ENCODE assay signal across 24 mouse cellular contexts in genomic region chr14:104293814-104294213, GRCm38 (mm10).
A peak's percentile ranks its signal among the peaks of the same experiment; 100 is the strongest.
DNase-seq lines count a peak whose midpoint lies in the region; ATAC-seq lines count a peak whose summit lies in the region.
"Had no signal": no experiment of that assay in that cellular context is flagged by ENCODE, and none has a peak within 500 bp of the region (broad histone marks: within the 10 kb centered on the region; RNA-seq: fewer than 3 reads in every experiment).

No protein-coding gene starts in this region.

- intact Hi-C loops in heart, postnatal 14 days (cut with DNase I): no loop called here

- no peak overlapping the region for H3K4me2 ChIP-seq in heart, embryonic 11.5 days
- H3K4me2 ChIP-seq in hindbrain, embryonic 13.5 days: no peak overlapping the region
- no peak overlapping the region for H3K4me2 ChIP-seq in kidney, embryonic 16.5 days (replicated peaks; ENCODE audit: low read depth, low read length)
- no peak overlapping the region for H3K4me2 ChIP-seq in midbrain, embryonic 13.5 days (replicated peaks)
- no peak overlapping the region for H3K4me2 ChIP-seq in midbrain, embryonic 16.5 days (ENCODE audit: low read length)
- H3K4me2 ChIP-seq: embryonic facial prominence, embryonic 13.5 days; forebrain, embryonic 12.5 days had no signal

- 47% methylated on average over 4 of the region's 4 CpGs for WGBS in heart, embryonic 11.5 days (ENCODE audit: insufficient replicate concordance)
- 42% methylated on average over 4 of the region's 4 CpGs for WGBS in hindbrain, embryonic 10.5 days
- WGBS in hindbrain, embryonic 13.5 days: 44% methylated on average over 4 of the region's 4 CpGs
- 40% methylated on average over 4 of the region's 4 CpGs for WGBS in kidney, embryonic 16.5 days
- 23% methylated on average over 4 of the region's 4 CpGs for WGBS in midbrain, embryonic 13.5 days
- 18% methylated on average over 4 of the region's 4 CpGs for WGBS in midbrain, embryonic 16.5 days

- no peaks in the 10 kb centered on the region for H3K27me3 ChIP-seq in heart, embryonic 11.5 days (ENCODE audit: control insufficient read depth, insufficient read depth, low read length)
- no peaks in the 10 kb centered on the region for H3K27me3 ChIP-seq in hindbrain, embryonic 10.5 days (ENCODE audit: insufficient read depth, poor library complexity, severe bottlenecking)
- H3K27me3 ChIP-seq in hindbrain, embryonic 13.5 days: peaks cover 21% of the 10 kb centered on the region; the same call in 1 of the 2 replicates
- no peaks in the 10 kb centered on the region for H3K27me3 ChIP-seq in kidney, embryonic 16.5 days (ENCODE audit: insufficient read depth, low read length)
- H3K27me3 ChIP-seq in midbrain, embryonic 13.5 days: no peaks in the 10 kb centered on the region
- no peaks in the 10 kb centered on the region for H3K27me3 ChIP-seq in midbrain, embryonic 16.5 days (ENCODE audit: control insufficient read depth, insufficient read depth, low read depth, low read length)
- H3K27me3 ChIP-seq: embryonic facial prominence, embryonic 13.5 days had no signal

- peak; percentile 52; the same call in 1 of the 2 replicates for ATAC-seq in heart, embryonic 11.5 days (replicated peaks; ENCODE audit: insufficient number of reproducible peaks, low FRiP score, low TSS enrichment)
- no peak for ATAC-seq in hindbrain, embryonic 13.5 days (ENCODE audit: low FRiP score)
- peak; percentile 73; the same call in 1 of the 2 replicates for ATAC-seq in kidney, embryonic 16.5 days (ENCODE audit: low FRiP score, low TSS enrichment)
- peak; percentile 49; the same call in 1 of the 2 replicates for ATAC-seq in midbrain, embryonic 13.5 days
- no peak for ATAC-seq in midbrain, embryonic 16.5 days
- ATAC-seq: activated CD4-positive, CD25-positive, alpha-beta regulatory T cell, adult 4 months; CD4-positive, CD25-positive, alpha-beta regulatory T cell, adult 4 months; forebrain, embryonic 16.5 days; hindbrain, embryonic 16.5 days; inflammation-experienced regulatory T-cells, adult 6 months had no signal

- no peaks in the 10 kb centered on the region for H3K36me3 ChIP-seq in heart, embryonic 11.5 days (ENCODE audit: control insufficient read depth, insufficient read depth, low read length)
- H3K36me3 ChIP-seq in hindbrain, embryonic 10.5 days: no peaks in the 10 kb centered on the region
- no peaks in the 10 kb centered on the region for H3K36me3 ChIP-seq in hindbrain, embryonic 13.5 days
- no peaks in the 10 kb centered on the region for H3K36me3 ChIP-seq in kidney, embryonic 16.5 days (ENCODE audit: insufficient read depth, low read length)
- no peaks in the 10 kb centered on the region for H3K36me3 ChIP-seq in midbrain, embryonic 13.5 days
- H3K36me3 ChIP-seq in midbrain, embryonic 16.5 days (ENCODE audit: control insufficient read depth, insufficient read depth, low read length): no peaks in the 10 kb centered on the region
- H3K36me3 ChIP-seq: embryonic facial prominence, embryonic 13.5 days; forebrain, embryonic 12.5 days; G1E had no signal

- H3K4me1 ChIP-seq in heart, embryonic 11.5 days (ENCODE audit: control insufficient read depth, insufficient read depth, low read length): no peaks in the 10 kb centered on the region
- peaks cover 34% of the 10 kb centered on the region for H3K4me1 ChIP-seq in hindbrain, embryonic 10.5 days (replicated peaks)
- peaks cover 22% of the 10 kb centered on the region for H3K4me1 ChIP-seq in hindbrain, embryonic 13.5 days (replicated peaks)
- 0 out of 2 replicates have a peak, but pooled peaks cover 3% of the 10 kb centered on the region for H3K4me1 ChIP-seq in kidney, embryonic 16.5 days (ENCODE audit: insufficient read depth, low read length)
- peaks cover 24% of the 10 kb centered on the region for H3K4me1 ChIP-seq in midbrain, embryonic 13.5 days (replicated peaks)
- peaks cover 8% of the 10 kb centered on the region; the same call in 1 of the 2 replicates for H3K4me1 ChIP-seq in midbrain, embryonic 16.5 days (ENCODE audit: control insufficient read depth, insufficient read depth, low read length)
- H3K4me1 ChIP-seq: embryonic facial prominence, embryonic 13.5 days had no signal

- H3K4me3 ChIP-seq in heart, embryonic 11.5 days (ENCODE audit: low read depth, low read length): no peak overlapping the region
- no peak overlapping the region for H3K4me3 ChIP-seq in hindbrain, embryonic 10.5 days
- no peak overlapping the region for H3K4me3 ChIP-seq in hindbrain, embryonic 13.5 days
- H3K4me3 ChIP-seq in kidney, embryonic 16.5 days (ENCODE audit: low read length): no peak overlapping the region
- H3K4me3 ChIP-seq in midbrain, embryonic 13.5 days (replicated peaks): no peak overlapping the region
- no peak overlapping the region for H3K4me3 ChIP-seq in midbrain, embryonic 16.5 days (ENCODE audit: low read depth, low read length)
- H3K4me3 ChIP-seq: embryonic facial prominence, embryonic 13.5 days; forebrain, embryonic 12.5 days had no signal

- no peak for DNase-seq in heart, postnatal 14 days
- DNase-seq in hindbrain, embryonic 10.5 days (ENCODE audit: low spot score): no peak
- DNase-seq in kidney, adult 9 months: no peak
- DNase-seq: adrenal gland, postnatal 14 days; B cell, adult 2 months; cerebellum, adult 18-20 months; cerebellum, adult 9-11 months; cerebellum, postnatal 36 days; gastrocnemius, postnatal 10 days; heart, adult 18-20 months; heart, postnatal 36 days had no signal

- H3K9me3 ChIP-seq in heart, embryonic 11.5 days (replicated peaks; ENCODE audit: control insufficient read depth, low read length): no peaks in the 10 kb centered on the region
- H3K9me3 ChIP-seq in hindbrain, embryonic 10.5 days: no peaks in the 10 kb centered on the region
- no peaks in the 10 kb centered on the region for H3K9me3 ChIP-seq in hindbrain, embryonic 13.5 days
- no peaks in the 10 kb centered on the region for H3K9me3 ChIP-seq in kidney, embryonic 16.5 days (ENCODE audit: low read length)
- no peaks in the 10 kb centered on the region for H3K9me3 ChIP-seq in midbrain, embryonic 13.5 days
- H3K9me3 ChIP-seq in midbrain, embryonic 16.5 days (replicated peaks; ENCODE audit: control insufficient read depth, low read length, poor library complexity, severe bottlenecking): no peaks in the 10 kb centered on the region
- H3K9me3 ChIP-seq: embryonic facial prominence, embryonic 13.5 days; forebrain, embryonic 12.5 days had no signal

- H3K27ac ChIP-seq in heart, embryonic 11.5 days (ENCODE audit: low read depth, low read length): no peak overlapping the region
- H3K27ac ChIP-seq in hindbrain, embryonic 10.5 days: peak overlapping the region; percentile 40; the same call in 1 of the 2 replicates
- H3K27ac ChIP-seq in hindbrain, embryonic 13.5 days: no peak overlapping the region
- H3K27ac ChIP-seq in kidney, embryonic 16.5 days (ENCODE audit: low read length): no peak overlapping the region
- H3K27ac ChIP-seq in midbrain, embryonic 13.5 days: no peak overlapping the region
- no peak overlapping the region for H3K27ac ChIP-seq in midbrain, embryonic 16.5 days (ENCODE audit: low read length)
- H3K27ac ChIP-seq: embryonic facial prominence, embryonic 13.5 days; forebrain, embryonic 12.5 days had no signal

- H3K9ac ChIP-seq in heart, embryonic 11.5 days (ENCODE audit: low read depth, low read length): no peak overlapping the region
- H3K9ac ChIP-seq in hindbrain, embryonic 13.5 days: no peak overlapping the region
- no peak overlapping the region for H3K9ac ChIP-seq in kidney, embryonic 16.5 days (replicated peaks; ENCODE audit: low read length)
- H3K9ac ChIP-seq in midbrain, embryonic 13.5 days (replicated peaks): no peak overlapping the region
- no peak overlapping the region for H3K9ac ChIP-seq in midbrain, embryonic 16.5 days (ENCODE audit: low read depth, low read length)
- H3K9ac ChIP-seq: embryonic facial prominence, embryonic 13.5 days; forebrain, embryonic 12.5 days had no signal

Comparison
In these comparisons a context has a peak if more than half of its experiments do, and no peak if none do; other contexts are left out.
1. ATAC-seq: peak in heart, embryonic 11.5 days (single experiment), kidney, embryonic 16.5 days (single experiment) and midbrain, embryonic 13.5 days (single experiment); none in hindbrain, embryonic 13.5 days (single experiment) and midbrain, embryonic 16.5 days (single experiment).